Mouse (Mus musculus) midbrain, embryonic 10.5 days (tissue): ENCODE measurements around the gene Psmd1. TPM values are rescaled to one million over a fixed set of nuclear protein-coding genes. Genes with fewer than 3 reads are reported as not detected.
"Not testable (repeated sequence)": the region's sequence is repeated elsewhere in the genome, so short reads cannot be mapped to it uniquely, and the experiment has no call there.

Experiments used
- DNase-seq: peaks from one replicate; pipeline ENCODE4 v3.0.0-alpha.2; 2017; ENCODE audit warnings: low spot score
- H3K27ac ChIP-seq: fragments of 300-500 bp; sonication (generic); replicated peaks from 2 replicates; pipeline ENCODE4 v1.5.1; 2016; ENCODE audit warnings: mild to moderate bottlenecking
- H3K27me3 ChIP-seq: fragments of 300-500 bp; sonication (generic); 2 replicates; pipeline ENCODE4 v1.6.1; 2016; ENCODE audit warnings: low read depth, mild to moderate bottlenecking; ENCODE audit not compliant: poor library complexity, severe bottlenecking
- H3K36me3 ChIP-seq: fragments of 300-500 bp; sonication (generic); 2 replicates; pipeline ENCODE4 v1.6.1; 2016; ENCODE audit warnings: mild to moderate bottlenecking, moderate library complexity
- H3K4me1 ChIP-seq: fragments of 300-500 bp; sonication (generic); 2 replicates; pipeline ENCODE4 v1.6.1; 2016
- H3K4me3 ChIP-seq: fragments of 300-500 bp; sonication (generic); 2 replicates; pipeline ENCODE4 v1.5.1; 2016; ENCODE audit warnings: mild to moderate bottlenecking, moderate library complexity
- H3K9me3 ChIP-seq: fragments of 300-500 bp; sonication (generic); replicated peaks from 2 replicates; pipeline ENCODE4 v1.6.1; 2016; ENCODE audit warnings: mild to moderate bottlenecking
- WGBS: fragments of 180-500 bp; shearing (Covaris S2); methylation state at CpG from one replicate; pipeline ENCODE4 v1.1.7; 2016; 5-methylcytosine and 5-hydroxymethylcytosine counted together
- polyA plus RNA-seq: library from polyadenylated mRNA; unstranded; fragments of >200 nt; fragmentation: Nextera tagmentation; extraction: Ambion mirVana; gene quantifications from 2 replicates; pipeline ENCODE4 v1.2.1, GENCODE M21; 2016

Gene Psmd1
- polyA plus RNA-seq, result 239 and 242 TPM in 2 replicates

DNA sequence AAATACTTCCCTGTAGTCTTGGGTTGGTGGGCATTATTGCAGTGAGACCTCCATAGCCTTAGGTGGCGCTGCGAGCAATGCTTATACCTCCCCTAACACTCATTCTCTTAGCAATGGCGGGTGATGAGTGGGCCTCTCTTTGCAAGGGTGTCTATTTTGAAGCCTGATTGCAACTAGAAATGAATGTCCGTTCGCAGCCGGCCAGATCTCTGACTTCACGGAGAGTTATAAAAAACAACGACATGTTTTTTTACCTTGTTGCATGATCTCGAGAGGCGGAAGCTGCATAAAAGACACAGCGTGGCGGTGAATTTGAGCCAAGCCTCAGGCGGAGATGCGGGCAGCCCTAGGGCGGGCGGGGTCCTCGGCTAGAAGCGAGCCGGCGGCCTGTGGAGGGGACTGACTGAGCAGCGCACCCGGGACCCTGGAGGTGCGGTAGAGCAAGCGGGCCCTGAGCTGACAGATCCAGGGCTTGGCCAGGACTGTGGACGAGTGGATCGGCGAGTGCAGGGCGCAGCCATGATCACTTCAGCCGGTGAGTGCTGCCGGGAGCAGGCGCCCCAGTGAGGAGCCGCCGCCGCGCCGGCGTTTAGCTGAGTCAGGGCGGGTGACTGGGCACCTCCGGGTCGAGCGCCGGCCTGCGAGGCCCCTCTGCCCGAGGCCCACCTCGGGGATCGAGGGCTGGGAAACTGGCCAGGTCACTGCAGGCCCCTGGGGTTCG, at the start of gene Psmd1:
Psmd1 (plus strand) TSS at position 117 of the 721 bp plus-strand sequence.
- Histone ChIP-seq H3K36me3 (peaks cover 19% of the 10 kb centered on the region), H3K4me3 (peak within 1 kb of the TSS; percentile 75), H3K9me3 (peaks cover 9% of the 10 kb centered on the region; the same call in 1 of the 2 replicates), H3K4me1 (peaks cover 14% of the 10 kb centered on the region), H3K27me3 (no peaks in the 10 kb centered on the region), H3K27ac (peak within 1 kb of the TSS; percentile 98)
- peak; percentile 89 for DNase-seq
- under 1% methylated on average over 47 of the region's 47 CpGs for WGBS

DNA sequence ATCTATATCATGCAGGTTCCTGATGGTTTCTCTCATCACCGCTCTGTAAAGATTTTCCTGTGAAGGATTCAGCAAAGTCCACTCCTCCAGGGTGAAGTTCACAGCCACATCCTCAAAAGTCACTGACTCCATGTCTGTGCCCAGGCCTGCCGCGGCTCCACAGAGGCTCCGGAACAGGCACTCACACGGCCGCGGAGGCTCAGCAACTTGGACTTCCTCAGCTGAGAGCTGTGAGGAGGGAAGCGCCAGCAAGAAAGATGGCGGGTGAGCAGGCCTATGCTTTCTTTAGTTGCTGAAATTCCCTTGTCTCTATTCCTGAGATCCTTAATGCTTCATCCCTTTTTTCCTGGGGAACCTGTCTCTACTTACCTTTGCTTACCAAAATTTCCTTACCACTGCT, 48.4 kb upstream of the Psmd1 start:
- H3K36me3 ChIP-seq, H3K27ac ChIP-seq, H3K4me3 ChIP-seq, H3K9me3 ChIP-seq, DNase-seq: not testable (repeated sequence)
- H3K27me3 ChIP-seq, result peaks cover 46% of the 10 kb centered on the region
- peaks cover 13% of the 10 kb centered on the region for H3K4me1 ChIP-seq
- 96% methylated on average over 9 of the region's 9 CpGs for WGBS

DNA sequence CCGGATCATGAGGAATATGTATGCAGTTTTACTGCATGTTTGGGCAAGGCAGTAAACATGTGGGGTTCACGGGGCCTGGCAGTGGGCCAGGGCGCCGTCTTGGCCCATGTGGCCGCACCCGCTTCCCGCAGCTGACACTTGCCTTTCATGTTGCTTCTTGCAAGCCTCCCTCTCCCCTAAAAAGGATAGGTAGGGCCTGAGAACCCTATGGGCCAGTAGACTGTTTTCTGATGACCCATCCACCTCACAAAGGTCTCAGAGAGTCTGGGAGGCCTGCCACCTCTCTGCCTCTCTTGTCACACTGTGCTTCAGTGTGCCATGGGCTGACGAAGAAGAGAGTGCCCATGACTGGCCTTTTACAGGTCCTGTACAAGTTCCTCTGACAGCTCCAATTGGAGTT, 47.7 kb upstream of the Psmd1 start, which contains the start of gene Spata3:
Spata3 (plus strand) TSS at position 301 of the 400 bp plus-strand sequence.
- Histone ChIP-seq H3K27ac (no peak within 1 kb of the TSS), H3K9me3 (peaks cover 5% of the 10 kb centered on the region), H3K4me1 (peaks cover 13% of the 10 kb centered on the region), H3K4me3 (no peak within 1 kb of the TSS), H3K27me3 (peaks cover 50% of the 10 kb centered on the region), H3K36me3 (no peaks in the 10 kb centered on the region)
- no peak for DNase-seq
- 90% methylated on average over 8 of the region's 8 CpGs for WGBS

DNA sequence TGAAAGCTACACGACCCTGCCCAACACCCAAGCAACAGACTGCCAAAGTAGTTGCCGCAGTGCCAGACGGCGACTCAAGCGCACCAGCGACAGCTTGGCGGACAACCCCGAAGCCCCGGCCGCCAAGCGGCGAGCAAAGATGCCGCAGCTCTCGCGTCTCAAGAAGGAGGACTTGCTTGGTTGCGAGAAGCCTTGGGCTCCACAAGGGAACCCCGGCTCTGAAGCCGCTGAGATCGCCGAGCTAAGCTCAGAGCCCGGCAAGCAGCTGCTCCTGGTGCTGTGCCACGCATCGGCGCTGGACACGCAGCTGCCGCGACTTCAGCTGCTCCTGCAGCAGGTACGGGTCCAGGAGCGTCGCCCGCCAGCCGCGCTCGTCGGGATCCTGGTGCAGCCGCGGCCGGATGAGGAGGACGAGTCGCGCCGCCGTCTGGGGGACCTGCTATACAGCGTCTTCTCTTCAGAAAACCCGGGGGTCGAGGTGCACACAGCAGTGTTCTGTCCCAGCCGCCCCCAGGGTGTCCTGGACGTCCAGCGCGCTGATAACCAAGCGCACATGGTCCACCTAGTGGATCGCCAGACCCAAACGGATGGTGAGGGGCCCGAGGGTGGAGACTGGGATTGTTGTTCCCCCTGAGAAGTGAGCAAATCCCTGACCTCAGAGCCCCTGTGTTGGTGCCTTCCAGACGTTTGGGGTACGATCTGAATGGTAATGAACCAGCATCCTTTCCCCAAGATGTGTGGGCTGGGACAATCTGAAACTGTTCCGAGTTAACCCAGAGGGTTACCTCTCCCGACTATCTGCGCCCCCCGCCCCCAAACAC, 45.7 kb upstream of the Psmd1 start:
- Histone ChIP-seq H3K27ac (no peak overlapping the region; the same call in 1 of the 2 replicates), H3K27me3 (peaks cover 50% of the 10 kb centered on the region)
- WGBS, result 4% methylated on average over 60 of the region's 60 CpGs

DNA sequence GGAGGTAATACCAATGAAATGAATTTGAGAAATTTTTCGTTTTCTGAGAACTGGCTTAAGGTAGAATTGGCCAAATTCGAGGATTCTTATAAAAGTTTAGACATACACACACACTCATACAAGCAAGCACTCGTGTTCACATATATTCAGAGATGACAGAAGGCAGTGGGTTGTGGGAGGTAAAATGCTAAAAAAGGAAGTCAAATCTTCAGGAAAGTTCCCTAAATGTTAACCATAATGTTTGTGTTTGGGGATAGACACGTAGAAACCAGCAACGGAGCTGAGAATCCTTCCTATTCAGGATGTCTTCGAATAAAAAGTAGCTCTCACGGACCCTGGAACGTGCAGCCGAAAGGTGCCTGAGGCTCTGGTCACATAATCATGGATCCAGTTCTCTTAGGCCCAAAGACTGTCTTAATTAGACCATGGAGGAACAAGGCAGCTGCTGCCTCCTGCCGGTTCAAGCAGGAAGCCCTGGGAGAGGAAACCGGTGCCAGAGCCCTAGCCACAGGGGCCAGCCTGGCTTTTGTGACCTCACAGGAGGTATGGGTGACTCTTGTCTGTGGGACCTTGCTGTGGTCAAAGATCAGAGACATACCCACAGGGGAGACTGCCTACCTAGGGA, 42.7 kb upstream of the Psmd1 start:
- no peak overlapping the region for H3K4me3 ChIP-seq
- WGBS, result 74% methylated on average over 11 of the region's 11 CpGs
- no peak for DNase-seq
- no peak overlapping the region for H3K27ac ChIP-seq
- no peaks in the 10 kb centered on the region for H3K36me3 ChIP-seq
- peaks cover 46% of the 10 kb centered on the region for H3K27me3 ChIP-seq
- H3K9me3 ChIP-seq, result no peaks in the 10 kb centered on the region
- peaks cover 13% of the 10 kb centered on the region for H3K4me1 ChIP-seq

More for the DNA sequence above, 45.7 kb upstream of the Psmd1 start:
- peaks cover 13% of the 10 kb centered on the region for H3K4me1 ChIP-seq
- H3K9me3 ChIP-seq, result no peaks in the 10 kb centered on the region
- peak overlapping the region; percentile 62 for H3K4me3 ChIP-seq
- H3K36me3 ChIP-seq, result no peaks in the 10 kb centered on the region
- DNase-seq, result peak; percentile 80

DNA sequence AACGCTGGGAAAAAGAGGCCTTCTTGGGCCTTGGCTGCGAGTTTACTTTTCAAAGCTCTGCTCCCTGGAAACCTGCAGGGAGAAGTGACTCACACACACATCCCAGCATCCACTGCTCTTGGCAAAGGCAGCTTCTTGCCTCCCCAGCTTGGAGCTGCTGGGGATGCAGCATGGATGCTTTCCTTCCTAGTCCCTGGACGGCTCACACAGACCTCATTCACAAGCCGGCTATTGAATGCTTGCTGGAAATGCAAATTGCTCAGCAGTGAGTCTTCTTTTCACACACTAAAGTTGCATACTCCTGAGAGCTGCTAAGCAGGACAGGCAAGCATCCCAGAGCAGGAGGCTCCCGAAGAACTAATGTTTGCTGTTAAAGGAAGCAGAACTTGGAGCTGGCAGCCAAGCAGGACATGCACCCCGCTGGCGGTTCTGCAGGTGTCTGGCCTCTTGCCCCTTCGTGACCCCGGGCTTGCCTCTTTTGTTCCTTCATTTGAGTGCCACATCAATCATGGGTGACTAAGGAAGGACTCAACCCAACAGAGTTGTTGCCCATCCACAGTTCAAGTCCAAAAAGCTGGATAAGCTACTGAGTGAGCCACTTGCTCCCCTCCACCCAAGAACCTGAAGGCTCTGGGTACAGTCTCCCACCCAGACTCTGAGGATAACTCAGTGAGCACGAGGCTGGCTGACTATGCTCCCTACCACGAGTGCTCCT, 31.8 kb upstream of the Psmd1 start:
- H3K9me3 ChIP-seq, result no peaks in the 10 kb centered on the region
- 16% methylated on average over 11 of the region's 11 CpGs for WGBS
- peaks cover 20% of the 10 kb centered on the region for H3K4me1 ChIP-seq
- peak overlapping the region; percentile 58 for H3K27ac ChIP-seq
- 0 out of 2 replicates have a peak, but pooled peaks cover 4% of the 10 kb centered on the region for H3K27me3 ChIP-seq
- DNase-seq, result no peak
- no peak overlapping the region for H3K4me3 ChIP-seq
- H3K36me3 ChIP-seq, result no peaks in the 10 kb centered on the region

DNA sequence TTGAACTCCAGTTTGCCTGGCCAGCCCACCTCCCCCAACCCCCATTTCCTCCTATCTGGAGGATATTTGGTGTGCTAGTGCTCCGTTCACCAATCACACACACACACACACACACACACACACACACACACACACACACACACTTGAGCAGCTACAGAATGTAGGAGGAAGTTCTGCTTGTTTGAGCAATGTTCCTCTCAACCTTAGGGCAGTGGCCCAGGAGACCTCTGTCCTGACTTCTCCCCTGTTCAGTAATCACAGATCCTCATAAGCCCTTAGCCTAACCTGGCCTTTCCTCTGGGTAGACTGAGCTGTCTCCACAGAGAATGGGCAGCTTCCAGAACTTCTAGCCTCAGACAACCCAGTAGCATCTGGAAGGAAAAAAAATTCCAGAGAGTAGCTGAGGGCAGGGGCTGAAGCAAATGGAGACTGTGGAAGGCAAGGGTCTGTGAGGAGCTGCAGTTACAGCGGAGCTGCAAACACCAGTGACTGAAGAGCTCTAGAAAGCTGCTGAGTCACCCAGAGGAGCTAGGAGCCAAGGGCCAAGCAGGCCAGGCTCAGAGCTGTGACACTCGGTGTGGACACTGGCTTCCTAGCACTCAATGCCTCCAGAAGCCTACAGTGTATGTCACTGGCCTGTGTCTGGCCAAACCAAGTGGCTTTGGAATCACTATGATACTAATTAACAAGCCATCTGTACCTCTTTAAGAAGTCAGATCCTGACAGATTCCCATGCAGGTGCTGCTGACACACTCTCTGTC, 25.8 kb upstream of the Psmd1 start:
- H3K4me3 ChIP-seq, result no peak overlapping the region
- H3K27ac ChIP-seq, result no peak overlapping the region
- peaks cover 15% of the 10 kb centered on the region for H3K9me3 ChIP-seq
- peaks cover 6% of the 10 kb centered on the region; the same call in 1 of the 2 replicates for H3K4me1 ChIP-seq
- no peak for DNase-seq
- peaks cover 5% of the 10 kb centered on the region for H3K27me3 ChIP-seq
- no peaks in the 10 kb centered on the region for H3K36me3 ChIP-seq
- WGBS, result 78% methylated on average over 3 of the region's 3 CpGs

DNA sequence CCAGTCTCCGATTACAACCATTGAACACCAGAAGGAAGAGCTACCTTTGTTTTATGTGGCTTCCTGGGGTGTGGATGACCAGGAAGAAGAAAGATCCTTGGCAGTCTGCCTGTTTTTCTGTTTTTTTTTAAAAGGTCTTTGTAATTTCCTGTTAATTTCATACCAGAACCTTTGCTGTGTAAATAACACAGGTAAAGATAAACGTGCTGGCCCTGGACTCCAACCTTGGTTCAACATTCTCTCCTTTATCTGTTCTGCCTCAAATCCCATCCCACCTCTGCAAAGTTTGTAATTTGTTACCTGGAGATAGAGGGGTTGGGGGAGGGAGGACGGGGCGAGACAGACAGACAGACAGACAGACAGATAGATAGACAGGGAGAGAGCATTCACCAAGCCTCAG, 24.1 kb upstream of the Psmd1 start:
- H3K27ac ChIP-seq, result no peak overlapping the region
- WGBS, result 73% methylated on average over 4 of the region's 4 CpGs
- H3K9me3 ChIP-seq, result peaks cover 15% of the 10 kb centered on the region
- no peak for DNase-seq
- H3K4me1 ChIP-seq, result no peaks in the 10 kb centered on the region
- no peak overlapping the region for H3K4me3 ChIP-seq
- peaks cover 22% of the 10 kb centered on the region for H3K27me3 ChIP-seq
- no peaks in the 10 kb centered on the region for H3K36me3 ChIP-seq

DNA sequence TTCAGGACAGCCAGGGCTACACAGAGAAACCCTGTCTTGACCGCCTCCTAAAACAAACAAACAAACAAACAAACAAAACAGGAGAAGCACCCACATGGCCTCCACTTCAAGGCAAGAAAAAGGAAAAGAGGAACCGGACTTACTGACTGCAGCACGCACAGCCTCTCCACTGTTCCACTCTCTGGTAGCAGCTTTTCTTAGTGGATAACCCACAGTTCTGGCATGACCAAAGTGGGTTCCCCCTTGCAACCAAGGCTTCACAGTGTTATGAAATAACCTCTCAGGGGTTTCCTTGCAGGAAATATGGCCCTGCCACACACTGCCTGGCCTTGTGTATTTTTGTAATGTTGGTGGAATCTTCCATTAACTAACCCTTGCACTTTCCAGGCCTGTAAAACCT, 23.4 kb upstream of the Psmd1 start:
- DNase-seq, result no peak
- Histone ChIP-seq H3K36me3 (no peaks in the 10 kb centered on the region), H3K9me3 (peaks cover 15% of the 10 kb centered on the region), H3K27me3 (peaks cover 29% of the 10 kb centered on the region), H3K27ac (no peak overlapping the region), H3K4me3 (no peak overlapping the region), H3K4me1 (peaks cover 3% of the 10 kb centered on the region; the same call in 1 of the 2 replicates)
- WGBS, result 94% methylated on average over 3 of the region's 3 CpGs

DNA sequence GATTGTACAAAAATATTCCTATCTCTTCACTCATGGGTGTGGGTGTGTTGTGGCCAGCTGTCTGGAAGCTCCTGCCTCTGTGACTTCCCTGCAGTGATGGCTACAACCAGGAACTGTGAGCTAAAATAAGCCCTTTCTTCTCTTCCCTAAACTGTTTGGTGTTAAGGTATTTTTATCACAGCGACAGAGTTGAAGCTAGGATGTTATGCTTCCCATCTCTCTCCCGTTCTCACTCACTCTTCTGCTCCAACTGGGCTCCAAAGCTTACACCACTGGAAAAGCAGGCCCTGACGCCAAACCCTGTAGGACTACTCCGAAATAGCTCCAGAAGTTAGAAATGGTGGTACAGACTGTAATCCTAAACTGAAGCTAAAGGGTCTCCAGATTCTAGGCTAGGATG, 19.1 kb upstream of the Psmd1 start:
- Histone ChIP-seq H3K4me1 (peaks cover 19% of the 10 kb centered on the region), H3K27me3 (peaks cover 64% of the 10 kb centered on the region)
- 59% methylated on average over 4 of the region's 4 CpGs for WGBS

DNA sequence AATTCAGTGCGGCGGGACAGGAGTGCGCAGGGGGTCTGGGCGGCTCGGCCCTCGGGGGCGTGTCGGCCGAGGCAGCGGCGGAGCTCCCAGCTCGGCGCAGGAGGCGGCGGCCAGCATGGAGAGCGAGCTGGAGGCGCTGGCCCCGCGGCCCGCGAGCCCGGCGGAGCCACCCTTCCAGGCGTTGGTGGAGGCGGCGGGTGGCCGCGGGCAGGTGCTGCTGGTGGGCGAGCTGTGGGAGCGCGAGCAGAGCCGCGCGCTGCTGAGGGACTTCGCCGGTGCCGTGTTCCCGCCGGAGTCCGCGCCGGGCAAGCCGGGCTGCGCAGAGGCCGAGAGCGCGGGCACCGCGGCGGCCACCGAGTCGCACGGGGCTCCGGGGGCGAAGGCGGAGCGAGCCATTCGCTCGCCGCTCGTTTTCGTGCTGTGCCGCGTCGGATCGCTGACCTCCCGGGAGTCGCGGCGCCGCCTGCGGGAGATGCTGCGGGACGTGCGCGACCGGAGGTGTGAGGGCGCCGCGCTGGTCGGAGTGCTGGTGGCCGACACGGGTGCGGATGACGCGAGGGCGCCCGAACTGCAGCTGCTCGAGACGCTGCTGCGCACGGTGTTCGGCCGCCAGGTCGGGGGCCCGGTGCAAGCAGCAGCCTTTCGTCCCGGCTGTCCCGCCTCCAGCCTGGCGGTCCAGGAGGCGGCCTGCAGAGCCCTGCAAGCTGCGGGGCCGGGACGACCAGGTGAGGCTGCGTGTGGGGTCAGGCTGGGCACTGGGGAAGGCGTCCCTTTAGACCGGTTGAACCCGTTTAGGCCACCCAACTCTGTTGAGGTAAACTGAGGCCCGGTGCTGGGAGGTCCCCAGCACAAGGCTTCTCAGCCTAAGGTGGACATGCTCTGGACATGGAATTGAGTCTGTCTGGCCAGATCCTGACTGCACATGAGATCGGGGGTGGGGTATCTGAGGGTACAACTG, 18.1 kb upstream of the Psmd1 start, which contains the start of gene 2810459M11Rik:
2810459M11Rik (plus strand) TSS at position 16 of the 958 bp plus-strand sequence.
- peaks cover 12% of the 10 kb centered on the region for H3K9me3 ChIP-seq
- WGBS, result under 1% methylated on average over 110 of the region's 110 CpGs
- H3K4me3 ChIP-seq, result peak within 1 kb of the TSS; percentile 71
- H3K27me3 ChIP-seq, result peaks cover 64% of the 10 kb centered on the region
- peaks cover 19% of the 10 kb centered on the region for H3K4me1 ChIP-seq
- DNase-seq, result peak; percentile 73
- H3K36me3 ChIP-seq, result no peaks in the 10 kb centered on the region
- H3K27ac ChIP-seq, result peak within 1 kb of the TSS; percentile 64

More for the DNA sequence above, 19.1 kb upstream of the Psmd1 start:
- Histone ChIP-seq H3K27ac (no peak overlapping the region), H3K36me3 (no peaks in the 10 kb centered on the region), H3K9me3 (peaks cover 15% of the 10 kb centered on the region), H3K4me3 (no peak overlapping the region)
- DNase-seq, result no peak
